Mouse (Mus musculus) testis, adult 2 months (tissue): Measurements from ENCODE around the gene Rbms3.

Source experiments
- CTCF ChIP-seq: fragments of 200-500 bp; IDR thresholded peaks from 2 replicates; pipeline ENCODE4 v1.5.1; 2012; ENCODE audit warnings: low read depth, mild to moderate bottlenecking, inconsistent platforms, low read length, moderate library complexity; ENCODE audit not compliant: control insufficient read depth, insufficient read depth, insufficient replicate concordance
- POLR2A ChIP-seq: fragments of 200-500 bp; IDR thresholded peaks from 2 replicates; pipeline ENCODE4 v1.6.1; 2012; ENCODE audit warnings: low read depth, mild to moderate bottlenecking, inconsistent platforms, low read length, moderate library complexity; ENCODE audit not compliant: control insufficient read depth

GRCm38 (mm10) chr9:117093551-117093950 is 536.2 kb downstream of the Rbms3 start:
- TF ChIP-seq POLR2A (no peak), CTCF (no peak)
